Mouse (Mus musculus) erythroblast, embryonic 14.5 days (primary cell): ENCODE measurements around the gene Krt12.

Experiments
- GATA1 ChIP-seq: IDR thresholded peaks from 2 replicates; pipeline ENCODE4 v1.6.1; 2012; ENCODE audit warnings: low read length, inconsistent platforms, mixed read lengths
- TAL1 ChIP-seq: IDR thresholded peaks from 3 replicates; pipeline ENCODE4 v1.6.1; 2012; ENCODE audit warnings: low read length, inconsistent platforms, mixed read lengths

GRCm38 (mm10) chr11:99390866-99391265, 31.2 kb downstream of the Krt12 start:
- TF ChIP-seq TAL1, result no peak
- no peak for TF ChIP-seq GATA1
